Mouse (Mus musculus) cerebellum, postnatal 10 days (tissue): ENCODE measurements at regions not wholly inside any gene's neighbourhood (a gene's known extent, or its start where the extent isn't known, plus 50 kb on each side); places are given as distances from the start of the nearest gene placed in this dataset.
A peak's percentile ranks its signal among the peaks of the same experiment; 100 is the strongest.

Source experiments
- DNase-seq, 2 experiments: peaks; one replicate each; pipeline ENCODE4 v3.0.0; 2021; ENCODE audit warnings: mixed read lengths in 2 of 2

DNA sequence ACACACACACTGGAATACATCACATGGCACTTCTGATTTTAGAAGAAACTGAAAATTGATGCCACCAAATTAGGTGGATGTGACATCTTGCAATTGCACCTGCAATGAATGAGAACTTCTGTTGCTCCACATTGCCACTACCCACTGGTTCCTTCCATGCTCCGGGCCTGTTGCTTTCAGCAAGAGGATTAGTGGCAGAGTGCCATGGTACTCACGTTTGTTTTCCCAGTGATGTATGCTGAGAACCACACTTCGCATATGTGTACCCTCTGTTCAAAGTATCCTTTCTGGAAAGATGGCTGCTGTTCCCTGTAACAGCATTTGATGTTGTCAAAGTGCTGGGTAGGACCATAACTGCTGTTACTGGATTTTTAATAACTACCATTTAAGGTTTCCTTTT is 351.6 kb downstream of the AI429214 start:
- peak; percentile 35 to 39 for DNase-seq

DNA sequence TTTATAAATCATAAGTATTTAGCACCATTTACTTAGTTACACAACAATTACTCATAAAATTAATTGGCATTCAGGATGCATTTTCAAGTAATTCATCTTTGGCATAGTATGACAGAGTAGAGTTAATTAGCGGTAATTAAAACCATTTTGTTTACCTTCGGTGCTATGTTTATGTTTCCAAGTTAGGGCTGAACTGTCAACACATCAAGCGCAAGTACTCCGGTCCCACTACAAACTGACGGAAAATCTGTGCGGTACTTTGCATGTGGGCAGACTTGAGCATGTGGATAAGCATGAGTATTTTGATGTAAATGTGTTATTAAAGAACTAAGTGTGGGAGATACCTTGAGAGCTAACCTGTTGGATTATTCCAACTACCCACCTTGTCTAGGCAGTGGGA is 353.7 kb downstream of the AI429214 start:
- no peak for DNase-seq
